Mouse (Mus musculus) c-Kit-positive CD71-positive TER-119-negative erythroid progenitor cells, embryonic 14.5 days (primary cell): ENCODE results near the gene Ubxn6.

ENCODE experiments used
- DNase-seq: peaks from one replicate; pipeline ENCODE4 v3.0.0-alpha.2; 2013; ENCODE audit warnings: low read depth

The Ubxn6 gene

DNA sequence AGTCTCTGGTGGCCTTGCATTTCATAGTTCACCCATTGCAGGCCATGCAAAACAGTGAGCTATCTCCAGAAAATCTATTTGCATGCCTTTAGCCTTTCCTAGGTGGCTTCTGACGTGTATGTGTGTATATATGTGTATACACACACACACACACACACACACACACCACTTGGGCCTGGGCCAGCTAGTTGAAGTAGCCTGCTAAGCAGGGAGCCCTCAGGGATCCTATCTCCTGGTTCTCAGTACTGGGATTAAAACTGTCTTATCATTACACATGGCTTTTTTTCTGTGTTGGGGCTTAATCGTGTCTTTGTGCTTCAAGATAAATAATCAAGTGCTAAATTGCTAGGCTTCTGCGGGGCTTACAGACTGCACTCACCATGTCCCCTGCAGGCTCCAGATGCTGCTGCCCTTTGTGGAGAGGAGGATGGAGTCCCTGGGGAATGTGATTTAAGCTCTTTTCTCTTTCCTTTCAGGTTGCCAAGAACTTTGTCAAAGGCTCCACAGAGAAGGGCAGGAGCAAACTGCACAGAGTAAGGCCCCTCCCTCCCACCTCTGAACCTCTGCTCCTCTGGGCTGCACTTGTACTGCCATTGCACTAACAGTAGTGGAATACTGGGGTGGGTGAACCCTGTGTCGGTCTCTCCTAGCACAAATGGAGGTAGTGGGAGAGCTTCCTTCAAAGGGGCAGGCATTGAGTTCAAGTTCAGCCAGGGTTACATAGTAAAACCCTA is 18.7 kb downstream of the Ubxn6 start:
- no peak for DNase-seq

DNA sequence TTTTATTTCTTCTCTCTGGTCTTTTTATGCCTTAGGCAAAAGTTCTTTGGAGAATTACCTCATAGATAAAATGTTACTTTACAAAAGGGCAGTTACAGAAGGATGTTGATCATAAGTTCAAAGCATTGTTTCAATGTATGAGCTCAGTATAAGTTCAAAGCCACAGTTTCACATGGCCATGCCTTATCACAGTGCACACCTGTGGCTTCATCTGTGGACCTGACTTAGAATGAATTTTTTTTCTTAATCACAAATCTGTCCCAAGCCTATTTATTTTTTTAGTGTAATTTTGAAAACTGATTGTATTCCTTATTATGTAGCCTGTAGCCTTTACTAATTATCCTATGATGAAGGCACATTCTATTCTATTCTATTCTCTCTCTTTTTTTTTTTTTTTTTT is 19.9 kb downstream of the Ubxn6 start:
- no peak for DNase-seq

DNA sequence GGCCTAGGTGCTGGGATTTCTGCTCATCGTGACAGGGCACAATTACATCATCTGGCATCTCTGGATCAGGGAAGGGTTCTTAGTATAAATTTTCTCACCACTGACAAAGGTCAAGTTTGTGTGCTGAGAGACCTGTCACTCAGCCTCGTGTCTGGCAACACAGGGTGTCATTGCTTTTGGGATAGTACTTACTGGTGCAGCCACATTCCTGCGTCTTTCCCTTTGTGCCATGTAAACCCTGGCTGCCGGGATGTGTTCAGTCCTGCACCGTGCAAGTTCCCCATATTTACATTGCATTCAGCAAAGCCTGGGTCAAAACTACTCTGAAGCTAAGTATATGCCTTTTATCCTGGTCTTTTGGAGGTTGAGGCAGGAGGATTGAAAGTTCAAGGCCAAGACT is 23.5 kb downstream of the Ubxn6 start:
- DNase-seq = no peak

DNA sequence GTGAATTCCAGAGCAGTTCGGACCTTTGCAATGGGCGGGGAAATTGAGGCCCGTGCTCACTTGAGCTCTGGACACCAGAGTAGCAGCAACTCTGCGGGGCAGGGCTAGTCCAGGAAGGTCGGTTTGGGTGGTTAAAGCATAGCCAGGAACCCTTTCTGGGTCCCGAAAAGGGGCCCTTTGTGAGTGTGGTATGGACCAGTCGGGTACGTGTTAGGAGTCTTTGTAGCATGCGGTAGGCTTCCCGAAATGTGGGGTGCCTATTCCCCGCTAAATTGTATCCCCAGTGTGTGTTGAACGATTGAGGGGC is 34.0 kb downstream of the Ubxn6 start:
- no peak for DNase-seq

DNA sequence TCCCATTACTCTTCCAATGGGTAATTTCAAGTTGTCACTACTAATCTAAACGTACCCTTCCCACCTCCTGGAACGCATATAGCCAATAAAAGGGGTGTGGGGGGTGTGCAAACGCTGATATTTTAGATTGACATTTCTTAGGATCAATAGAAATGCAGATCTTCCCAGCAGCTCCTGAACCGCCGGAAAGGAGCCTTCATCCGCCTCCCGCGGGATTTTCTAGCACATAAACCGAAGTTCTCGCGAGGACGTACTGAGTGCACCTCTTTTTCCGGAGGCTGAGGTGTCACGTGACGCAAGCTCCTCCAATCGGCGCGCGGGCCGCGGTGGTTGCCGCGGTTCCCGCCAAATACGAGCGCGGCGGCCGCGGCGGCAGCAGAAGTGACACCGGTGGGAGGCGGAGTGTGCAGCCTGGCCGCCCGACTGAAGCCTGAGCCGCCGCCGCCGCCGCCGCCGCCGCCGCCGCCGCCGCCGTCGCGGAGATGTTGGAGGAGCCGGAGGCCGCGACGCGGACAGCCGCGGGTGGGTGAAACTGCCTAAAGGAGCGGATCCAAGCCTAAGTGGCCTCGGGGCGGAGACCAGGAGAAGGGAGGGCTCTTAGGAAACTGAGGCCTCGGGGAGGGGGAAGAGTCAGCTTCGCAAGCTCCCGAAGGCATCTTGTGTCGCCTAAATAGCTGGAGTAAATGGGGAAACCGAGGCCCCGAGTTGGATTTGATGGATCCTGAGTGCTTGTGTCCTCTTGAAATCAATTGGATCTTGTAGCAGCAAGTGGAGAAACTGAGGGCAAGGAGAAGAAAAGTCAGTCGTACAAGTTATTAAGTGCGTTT is 34.6 kb downstream of the Ubxn6 start, which contains the start of gene Chaf1a:
TSS of gene Chaf1a (plus strand) at position 410 of the 827 bp plus-strand sequence.
- DNase-seq = peak; percentile 98

DNA sequence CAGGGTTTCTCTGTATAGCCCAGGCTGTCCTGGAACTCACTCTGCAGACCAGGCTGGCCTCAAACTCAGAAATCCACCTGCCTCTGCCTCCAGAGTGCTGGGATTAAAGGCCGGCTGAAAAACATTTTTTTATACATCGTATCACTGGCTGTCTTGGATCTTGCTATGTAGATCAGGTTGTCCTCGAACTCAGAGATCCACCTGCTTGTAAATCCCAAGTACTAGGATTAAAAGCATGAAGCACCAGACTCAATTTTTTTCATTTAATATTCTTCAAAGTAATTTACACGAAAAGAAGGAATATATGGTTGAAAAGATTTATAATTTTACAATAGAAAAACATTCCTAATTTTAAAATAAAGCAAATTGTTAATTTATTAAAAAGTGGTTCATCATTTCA is 35.5 kb downstream of the Ubxn6 start:
- DNase-seq = no peak

DNA sequence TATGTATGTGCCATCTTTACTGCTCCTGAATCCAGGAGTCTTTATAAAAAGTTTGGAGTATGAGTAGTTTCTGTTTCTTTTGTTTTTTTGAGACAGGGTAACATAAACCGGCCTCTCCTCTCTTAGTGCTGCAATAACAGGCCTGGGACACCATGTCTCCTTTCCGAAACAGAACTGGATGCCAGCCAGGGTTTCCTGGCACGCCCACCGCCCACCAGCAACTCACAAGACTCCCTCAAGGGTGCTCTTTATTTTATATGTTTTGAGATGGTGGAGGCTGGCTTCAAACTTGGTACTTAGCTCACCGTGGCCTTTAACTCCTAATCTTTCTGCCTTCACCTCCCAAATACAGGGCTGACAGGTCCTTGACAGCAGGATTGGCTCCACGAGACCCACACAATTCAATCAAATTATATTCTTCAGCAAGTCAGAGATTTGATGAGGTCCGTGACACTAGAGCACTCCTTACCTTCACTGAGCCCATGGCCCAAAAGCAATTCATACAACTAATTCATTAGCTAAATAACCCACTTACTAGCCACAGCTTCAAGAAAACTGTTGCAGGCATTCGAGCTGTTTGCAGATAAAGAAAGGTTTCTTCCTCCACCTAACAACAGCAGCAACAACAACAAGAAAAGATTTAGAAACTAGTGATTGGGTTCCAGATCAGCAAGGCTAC is 36.1 kb downstream of the Ubxn6 start:
- DNase-seq = no peak

DNA sequence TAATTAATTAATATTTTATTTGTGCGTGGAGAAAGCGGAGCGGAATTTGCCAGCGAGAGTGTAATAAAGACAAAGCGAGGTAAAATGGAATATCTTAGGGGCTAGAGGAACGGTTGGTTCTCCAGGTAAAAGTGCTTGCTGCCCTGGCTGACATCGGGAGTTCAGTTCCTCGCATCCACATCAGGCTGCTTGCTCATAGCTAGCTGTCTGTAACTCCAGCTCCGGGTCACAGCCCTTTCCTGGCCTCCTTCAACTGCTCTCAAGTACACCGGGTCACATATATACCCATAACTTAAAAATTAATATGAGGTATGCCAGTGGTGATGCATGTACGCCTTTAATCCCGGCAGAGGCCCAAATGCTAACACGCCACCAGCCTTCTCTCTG is 37.9 kb downstream of the Ubxn6 start:
- DNase-seq = no peak

DNA sequence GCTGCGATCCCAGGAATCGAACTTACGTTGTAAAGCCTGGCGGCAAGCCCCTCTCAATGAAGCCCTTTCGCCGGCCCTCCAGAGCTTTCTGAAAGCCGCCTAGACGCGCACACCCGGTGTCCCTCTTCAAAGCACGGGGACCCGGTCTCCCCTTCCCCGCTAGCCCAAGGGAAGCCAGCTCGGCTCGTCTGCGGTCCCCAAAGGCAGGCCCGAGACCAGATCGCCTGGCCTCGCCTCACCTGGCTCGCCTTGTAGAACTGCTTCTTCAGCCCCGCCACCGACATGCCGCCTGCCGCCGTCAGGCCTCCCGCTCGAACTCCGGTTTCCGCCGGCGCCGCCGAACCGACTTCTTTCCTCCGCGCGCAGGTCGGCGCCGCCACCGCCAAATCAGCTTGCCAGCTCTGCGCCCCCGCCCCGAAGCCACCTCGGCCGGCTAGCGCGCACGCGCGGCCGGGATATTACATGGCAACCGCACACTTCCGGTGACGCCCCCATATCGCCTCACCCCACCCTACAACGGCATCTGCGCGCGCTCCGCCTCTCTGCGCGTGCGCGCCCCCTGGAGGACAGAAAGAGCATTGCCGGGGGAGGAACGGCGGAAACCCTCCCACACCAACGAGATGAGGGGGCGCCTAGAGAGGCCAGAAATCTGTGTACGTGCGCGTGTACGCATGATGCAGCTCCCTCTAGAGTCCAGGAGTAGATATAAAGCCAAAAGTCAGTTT is 38.5 kb downstream of the Ubxn6 start, which contains the start of gene Sh3gl1:
TSS of gene Sh3gl1 (minus strand) at position 460 of the 725 bp plus-strand sequence.
- DNase-seq = peak; percentile 96

DNA sequence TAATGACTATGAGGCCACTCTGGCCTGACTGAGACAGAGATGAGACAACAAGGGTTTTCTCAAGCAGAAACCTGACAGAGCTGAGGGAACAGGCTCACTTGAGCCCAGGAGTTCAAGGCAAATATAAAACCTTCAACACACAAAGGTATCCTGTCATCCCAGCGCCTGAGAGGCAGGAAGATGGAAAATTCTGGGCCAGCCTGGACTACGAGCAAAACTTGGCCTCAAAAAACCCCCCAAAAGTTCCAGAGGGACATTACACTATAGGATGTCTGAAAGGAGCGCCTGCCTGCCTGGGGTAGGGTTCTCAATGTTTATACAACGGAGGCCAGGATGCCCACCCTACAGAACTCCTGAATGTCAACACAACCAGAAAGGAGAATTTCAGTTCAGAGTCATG is 39.6 kb downstream of the Ubxn6 start:
- DNase-seq = no peak

DNA sequence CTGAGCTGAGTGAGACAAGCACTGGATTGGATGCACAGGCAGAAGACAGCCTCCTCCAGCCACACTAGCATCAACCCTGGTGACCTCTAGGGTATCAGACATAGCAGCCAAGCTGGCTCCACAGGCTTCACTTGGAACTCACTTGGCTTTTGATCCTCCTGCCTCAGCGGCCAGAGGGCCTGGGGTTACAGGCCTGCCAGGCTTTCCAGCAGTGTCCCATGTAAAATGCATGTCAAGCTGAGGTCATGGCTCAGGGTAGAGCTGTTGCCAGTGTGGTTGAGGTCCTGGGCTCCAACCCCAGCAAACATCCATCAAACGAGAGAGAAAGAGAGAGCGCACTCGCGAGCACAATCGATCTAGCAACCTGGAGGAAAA is 40.1 kb downstream of the Ubxn6 start:
- no peak for DNase-seq

DNA sequence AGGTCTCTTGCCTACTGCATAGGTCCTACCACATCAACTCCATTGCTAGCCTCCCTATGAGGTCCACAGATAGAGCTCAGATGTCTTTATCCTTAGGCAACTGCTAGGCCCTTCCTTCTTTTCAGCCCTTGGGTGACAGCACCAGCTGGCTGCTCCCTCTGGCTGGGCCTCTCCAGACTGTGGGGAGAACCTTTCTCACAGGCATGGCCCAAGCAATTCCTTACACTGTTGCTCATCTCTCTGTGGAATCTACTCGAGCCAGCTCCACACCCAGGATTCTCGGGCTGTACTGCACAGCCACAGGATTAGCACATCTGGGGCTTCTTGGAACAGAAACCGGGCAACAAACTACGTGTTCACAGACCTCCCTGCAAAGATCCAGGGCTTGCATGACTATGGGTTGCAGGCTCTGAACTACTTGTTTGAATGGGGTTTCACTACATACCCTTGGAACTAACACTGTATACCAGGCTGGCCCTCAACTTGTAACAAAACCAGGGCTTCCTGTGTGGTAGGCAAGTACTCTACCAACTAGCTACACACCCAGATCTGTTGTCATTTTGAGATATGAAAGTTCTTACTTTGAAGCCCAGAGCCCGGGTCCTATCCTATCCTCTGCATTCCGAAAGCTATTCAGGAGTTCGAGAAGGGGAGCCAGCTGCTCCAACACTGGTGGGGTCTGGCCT is 40.6 kb downstream of the Ubxn6 start:
- DNase-seq = no peak

DNA sequence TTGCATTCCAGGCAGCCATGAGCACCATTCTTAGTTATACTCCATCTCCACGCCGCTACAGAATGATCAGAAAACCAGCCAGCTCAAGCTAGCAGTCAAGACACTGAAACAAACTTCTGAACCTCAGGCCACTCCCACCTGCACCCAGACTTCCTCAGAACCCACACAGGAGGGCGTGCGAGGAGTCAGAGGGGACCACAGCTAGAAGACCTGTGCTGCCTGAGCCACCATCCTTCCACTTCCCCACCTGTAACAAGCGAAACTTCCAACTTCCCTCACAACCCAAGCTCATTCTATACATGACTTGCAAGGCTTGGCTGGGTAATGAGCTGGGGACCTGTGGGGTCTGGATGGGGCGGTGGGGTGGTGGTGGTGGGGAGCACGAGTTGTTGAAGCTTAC is 42.0 kb downstream of the Ubxn6 start:
- no peak for DNase-seq

DNA sequence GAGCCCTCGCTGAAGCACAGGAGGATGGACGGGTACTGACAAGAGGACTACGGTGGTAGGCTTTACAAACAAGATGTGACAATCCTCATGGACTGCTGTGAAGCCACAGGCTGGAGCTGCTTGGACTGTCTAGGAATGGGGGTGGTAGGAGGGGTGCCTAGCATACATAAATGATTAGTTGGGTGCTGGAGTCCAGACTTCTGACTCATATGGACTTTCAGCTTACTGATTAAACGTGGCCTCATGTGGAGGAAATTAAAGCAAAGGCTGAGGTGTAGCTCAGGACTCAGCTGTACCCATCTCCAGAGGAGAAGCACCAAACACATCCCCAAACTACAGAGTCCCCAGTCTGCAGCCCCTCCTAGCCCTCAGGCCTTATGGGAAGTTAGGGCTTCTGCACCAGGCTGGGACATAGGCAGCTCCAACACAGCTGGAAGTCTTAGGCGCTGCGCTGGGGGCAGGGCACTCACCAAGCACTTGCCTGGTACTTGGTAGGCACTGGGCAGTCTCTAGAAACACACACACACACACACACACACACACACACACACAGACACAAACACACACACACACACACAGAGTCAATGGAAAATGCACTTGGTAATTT is 42.6 kb downstream of the Ubxn6 start:
- DNase-seq = no peak

DNA sequence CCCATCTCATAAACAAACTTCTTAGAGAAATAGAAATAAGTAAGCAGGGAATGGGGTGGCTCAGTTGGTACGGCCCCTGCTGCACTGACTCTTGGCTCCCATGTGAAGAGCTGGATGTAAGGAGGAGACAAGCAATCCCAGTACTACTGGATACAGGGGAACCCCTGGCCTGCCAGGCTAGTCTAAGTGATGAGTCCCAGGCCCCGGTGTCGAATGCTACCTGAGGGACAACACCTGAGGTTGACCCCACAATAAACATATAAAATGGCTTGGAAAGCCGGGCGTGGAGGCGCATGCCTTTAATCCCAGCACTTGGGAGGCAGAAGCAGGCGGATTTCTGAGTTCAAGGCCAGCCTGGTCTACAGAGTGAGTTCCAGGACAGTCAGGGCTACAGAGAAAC is 43.4 kb downstream of the Ubxn6 start:
- no peak for DNase-seq

DNA sequence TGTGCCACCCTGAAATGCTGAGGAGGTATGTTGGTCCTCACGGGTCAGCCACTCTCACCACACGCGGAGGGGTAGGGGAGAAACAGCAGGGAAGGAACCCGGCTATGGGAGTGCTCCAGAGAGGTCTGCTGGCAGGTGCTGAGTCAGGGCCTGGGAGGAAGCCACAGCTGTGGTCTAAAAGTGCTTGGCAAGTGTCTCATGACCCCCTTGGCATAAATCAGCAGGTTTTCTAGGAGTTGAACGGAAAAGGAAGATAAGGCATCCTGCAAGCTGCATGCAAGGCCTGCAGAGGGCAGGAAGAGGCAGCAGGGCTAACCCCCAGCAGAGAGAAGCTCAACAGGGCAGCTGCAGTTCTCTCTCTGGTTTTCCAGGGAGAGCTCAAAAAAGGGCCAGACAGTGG is 43.9 kb downstream of the Ubxn6 start:
- DNase-seq = no peak

DNA sequence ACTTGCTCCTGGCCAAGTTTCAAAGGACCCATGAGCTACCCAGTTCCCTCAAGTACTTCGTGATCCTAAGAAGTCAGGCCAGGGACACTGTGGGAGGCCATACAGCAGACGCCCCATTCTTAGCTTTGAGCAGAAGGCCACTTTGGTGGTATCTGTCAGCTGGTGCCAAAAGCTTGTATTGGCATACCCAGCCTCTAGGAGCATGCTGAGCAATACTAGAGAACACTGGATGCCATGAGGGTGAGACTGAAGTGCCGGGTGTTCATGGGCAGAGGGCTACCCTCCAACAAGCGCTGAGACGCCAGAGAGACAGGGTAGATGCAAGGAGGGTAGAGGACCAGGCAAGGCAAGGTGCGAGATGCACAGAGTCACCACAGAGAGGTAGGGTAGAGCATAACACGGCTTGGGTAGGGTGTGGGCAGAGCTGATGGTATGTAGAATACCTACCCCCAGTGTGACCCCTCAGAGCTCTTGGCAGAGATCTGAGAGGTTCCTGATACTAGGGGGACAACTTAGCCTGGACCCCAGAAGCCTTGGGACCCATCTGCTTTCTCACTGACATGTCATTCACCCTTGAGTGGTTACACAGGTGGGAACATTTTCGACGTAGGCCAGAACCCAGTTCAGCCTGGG is 44.5 kb downstream of the Ubxn6 start:
- DNase-seq = no peak

DNA sequence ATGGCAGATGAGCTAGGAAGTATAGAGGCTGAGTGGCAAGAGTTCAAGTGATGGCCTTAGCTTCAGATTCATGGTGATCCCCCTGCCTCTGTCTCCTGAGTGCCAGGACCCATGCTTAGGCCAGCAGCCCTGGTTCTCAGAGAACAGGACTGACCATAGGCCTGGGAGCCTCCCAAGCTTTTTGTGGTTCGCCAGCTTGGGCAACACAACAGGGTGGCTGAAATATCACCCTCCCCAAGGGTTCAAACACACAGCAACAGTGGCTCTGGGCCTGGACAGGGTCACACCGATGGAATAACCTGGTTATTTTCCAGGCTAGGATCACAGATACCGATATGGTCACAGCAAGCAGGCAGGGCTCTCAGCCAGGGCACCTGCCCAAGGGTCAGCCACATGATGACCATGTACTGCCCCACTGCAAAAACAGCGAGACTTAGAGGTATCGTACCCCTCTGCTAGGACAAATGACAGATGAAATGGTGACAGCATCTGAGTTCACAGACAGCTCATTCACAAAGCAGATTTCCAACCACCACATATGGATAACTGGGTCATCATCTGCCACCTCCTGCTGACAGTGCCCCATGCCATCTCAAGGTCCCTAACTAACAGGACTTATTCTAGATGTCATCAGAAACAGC is 46.9 kb downstream of the Ubxn6 start:
- DNase-seq = no peak

DNA sequence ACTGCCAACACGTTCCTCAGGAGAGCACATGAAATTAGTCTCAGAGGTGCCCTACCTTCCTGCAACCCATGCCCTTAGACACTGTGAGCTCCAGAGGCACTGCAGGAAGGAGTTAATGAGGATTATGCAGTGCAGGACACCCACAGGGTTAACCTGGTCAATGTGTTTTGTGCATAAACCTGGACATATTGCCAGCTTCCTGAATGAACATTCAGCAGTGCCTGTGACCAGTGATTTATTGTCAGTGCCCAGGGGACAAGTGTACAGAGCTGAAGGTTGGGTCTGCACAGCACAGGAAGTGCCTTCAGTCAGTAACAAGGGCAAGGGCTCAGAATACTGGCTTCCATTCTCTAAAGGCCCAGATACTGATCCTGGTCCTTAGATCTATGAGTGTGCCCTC is 47.9 kb downstream of the Ubxn6 start:
- DNase-seq = no peak

DNA sequence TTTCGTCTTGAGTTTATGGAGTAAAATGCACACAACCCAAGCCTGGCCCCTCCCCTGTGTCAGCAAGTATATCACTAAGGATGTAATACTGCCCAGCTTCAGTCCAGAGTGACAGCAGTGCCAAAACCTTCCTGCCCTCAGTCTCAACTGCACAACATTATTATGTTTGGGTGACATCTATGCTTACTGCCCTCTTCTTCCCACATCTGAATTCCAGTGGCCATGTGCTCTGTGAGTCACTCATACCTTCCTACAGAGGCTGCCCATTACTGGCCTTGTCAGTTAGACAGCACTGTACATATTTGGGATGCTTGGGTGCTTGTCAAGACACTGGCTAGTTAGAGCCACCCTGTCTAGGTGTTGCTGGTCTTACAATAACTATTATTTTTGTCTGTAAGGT is 48.5 kb downstream of the Ubxn6 start:
- DNase-seq = no peak
